Mouse (Mus musculus) liver, embryonic 16.5 days (tissue): ENCODE measurements around the gene Txlng. TPM values are rescaled to one million over a fixed set of nuclear protein-coding genes. Genes with fewer than 3 reads are reported as not detected.
"Not testable (repeated sequence)": the region's sequence is repeated elsewhere in the genome, so short reads cannot be mapped to it uniquely, and the experiment has no call there.

Experiments
- ATAC-seq: fragments of 200-750 bp; cut with Nextera tagmentation; 2 replicates; pipeline ENCODE4 v1.8.0; 2017; ENCODE audit warnings: low read depth, mild to moderate bottlenecking, moderate number of reproducible peaks, moderate library complexity
- H3K27ac ChIP-seq: fragments of 300-500 bp; sonication (generic); 2 replicates; pipeline ENCODE4 v1.5.1; 2014; ENCODE audit warnings: mild to moderate bottlenecking, low read length
- H3K27me3 ChIP-seq: fragments of 300-500 bp; sonication (generic); 2 replicates; pipeline ENCODE4 v1.6.1; 2014; ENCODE audit warnings: low read depth, low read length, mixed read lengths; ENCODE audit not compliant: control insufficient read depth, insufficient read depth
- H3K36me3 ChIP-seq: fragments of 300-500 bp; sonication (generic); 2 replicates; pipeline ENCODE4 v1.6.1; 2014; ENCODE audit warnings: mild to moderate bottlenecking; ENCODE audit not compliant: control insufficient read depth, insufficient read depth
- H3K4me1 ChIP-seq: fragments of 300-500 bp; sonication (generic); 2 replicates; pipeline ENCODE4 v1.6.1; 2014; ENCODE audit warnings: low read depth, low read length, mixed read lengths; ENCODE audit not compliant: control insufficient read depth
- H3K4me2 ChIP-seq: fragments of 300-500 bp; sonication (generic); 2 replicates; pipeline ENCODE4 v1.6.1; 2014; ENCODE audit warnings: low read depth, low read length, mixed read lengths
- H3K4me3 ChIP-seq: fragments of 300-500 bp; sonication (generic); 2 replicates; pipeline ENCODE4 v1.5.1; 2014; ENCODE audit warnings: low read depth, mild to moderate bottlenecking, low read length
- H3K9ac ChIP-seq: fragments of 300-500 bp; sonication (generic); 2 replicates; pipeline ENCODE4 v1.6.1; 2014; ENCODE audit warnings: low read depth, low read length
- H3K9me3 ChIP-seq: fragments of 300-500 bp; sonication (generic); replicated peaks from 2 replicates; pipeline ENCODE4 v1.6.1; 2016; ENCODE audit warnings: low read length; ENCODE audit not compliant: control insufficient read depth
- WGBS: fragments of 180-500 bp; shearing (Covaris S2); extraction: QIAGEN DNeasy Blood & Tissue Kit; methylation state at CpG from one replicate; pipeline ENCODE4 v1.1.7; 2014; ENCODE audit not compliant: insufficient replicate concordance; 5-methylcytosine and 5-hydroxymethylcytosine counted together
- polyA plus RNA-seq: library from polyadenylated mRNA; unstranded; fragments of >200 nt; fragmentation: Nextera tagmentation; extraction: Ambion mirVana; gene quantifications from 2 replicates; pipeline ENCODE4 v1.2.1, GENCODE M21; 2015

Txlng gene
- polyA plus RNA-seq, 1 experiment from 2014 or later, result 7.8 TPM

- H3K4me1 ChIP-seq, result no peaks in the 10 kb centered on the region; the same call in none of the 2 replicates
- no peaks in the 10 kb centered on the region for H3K36me3 ChIP-seq
- H3K9me3 ChIP-seq, result no peaks in the 10 kb centered on the region
- H3K4me3 ChIP-seq, result no peak overlapping the region
- no peak overlapping the region for H3K4me2 ChIP-seq
- no peak overlapping the region for H3K9ac ChIP-seq
- ATAC-seq, result no peak
- no peaks in the 10 kb centered on the region for H3K27me3 ChIP-seq
- WGBS, result 59% methylated on average over 3 of the region's 3 CpGs
- H3K27ac ChIP-seq, result no peak overlapping the region
These were observed 2.8 kb upstream of the Txlng start for GRCm38 (mm10) chrX:162832101-162832500.

- no peak for ATAC-seq
- H3K4me3 ChIP-seq, result no peak overlapping the region
- WGBS, result 21% methylated on average over 1 of the region's 1 CpGs
- no peaks in the 10 kb centered on the region for H3K9me3 ChIP-seq
- H3K36me3 ChIP-seq, result no peaks in the 10 kb centered on the region
- H3K4me1 ChIP-seq, result no peaks in the 10 kb centered on the region; the same call in none of the 2 replicates
- H3K27me3 ChIP-seq, result no peaks in the 10 kb centered on the region
- no peak overlapping the region for H3K4me2 ChIP-seq
- no peak overlapping the region for H3K27ac ChIP-seq
- H3K9ac ChIP-seq, result no peak overlapping the region
These were observed 2.3 kb upstream of the Txlng start for GRCm38 (mm10) chrX:162831542-162831941.

GRCm38 (mm10) chrX:162831036-162831435 lies 1.8 kb upstream of the Txlng start:
- WGBS, result 22% methylated on average over 1 of the region's 1 CpGs
- Histone ChIP-seq H3K9me3 (no peaks in the 10 kb centered on the region), H3K4me3 (no peak overlapping the region), H3K27ac (no peak overlapping the region), H3K9ac (no peak overlapping the region), H3K4me1 (no peaks in the 10 kb centered on the region; the same call in none of the 2 replicates), H3K27me3 (no peaks in the 10 kb centered on the region), H3K4me2 (no peak overlapping the region), H3K36me3 (no peaks in the 10 kb centered on the region)
- ATAC-seq, result no peak

- not testable (repeated sequence) for H3K27ac ChIP-seq, H3K4me1 ChIP-seq
These were observed 1.1 kb upstream of the Txlng start for GRCm38 (mm10) chrX:162830313-162830712.

GRCm38 (mm10) chrX:162829741-162830140 lies 487 bp upstream of the Txlng start:
- Histone ChIP-seq H3K27me3 (no peaks in the 10 kb centered on the region), H3K4me2 (peak overlapping the region; percentile 59), H3K4me3 (peak overlapping the region; percentile 72), H3K9me3 (no peaks in the 10 kb centered on the region), H3K36me3 (no peaks in the 10 kb centered on the region), H3K9ac (peak overlapping the region; percentile 51), H3K27ac (no peak overlapping the region; the same call in 1 of the 2 replicates), H3K4me1 (no peaks in the 10 kb centered on the region; the same call in none of the 2 replicates)
- 34% methylated on average over 5 of the region's 5 CpGs for WGBS
- no peak for ATAC-seq

More at GRCm38 (mm10) chrX:162830313-162830712, 1.1 kb upstream of the Txlng start:
- not testable (repeated sequence) for H3K4me3 ChIP-seq, ATAC-seq, H3K36me3 ChIP-seq, H3K27me3 ChIP-seq, H3K9ac ChIP-seq, H3K9me3 ChIP-seq
- 46% methylated on average over 2 of the region's 2 CpGs for WGBS
- H3K4me2 ChIP-seq, result peak overlapping the region; percentile 59; the same call in 1 of the 2 replicates

- no peaks in the 10 kb centered on the region for H3K9me3 ChIP-seq
- H3K4me2 ChIP-seq, result peak overlapping the region; percentile 79
- ATAC-seq, result no peak; the same call in 1 of the 2 replicates
- 33% methylated on average over 13 of the region's 20 CpGs for WGBS
- no peaks in the 10 kb centered on the region for H3K36me3 ChIP-seq
- peak overlapping the region; percentile 58 for H3K27ac ChIP-seq
- no peaks in the 10 kb centered on the region for H3K27me3 ChIP-seq
- peak overlapping the region; percentile 73 for H3K9ac ChIP-seq
- no peaks in the 10 kb centered on the region; the same call in none of the 2 replicates for H3K4me1 ChIP-seq
- H3K4me3 ChIP-seq, result peak overlapping the region; percentile 72
These were observed 471 bp downstream of the Txlng start for GRCm38 (mm10) chrX:162828783-162829182.

GRCm38 (mm10) chrX:162828016-162828415 lies 1.2 kb downstream of the Txlng start:
- ATAC-seq, result no peak
- peak overlapping the region; percentile 79 for H3K4me2 ChIP-seq
- no peaks in the 10 kb centered on the region; the same call in none of the 2 replicates for H3K4me1 ChIP-seq
- H3K9me3 ChIP-seq, result no peaks in the 10 kb centered on the region
- peak overlapping the region; percentile 73; the same call in 1 of the 2 replicates for H3K9ac ChIP-seq
- peak overlapping the region; percentile 72 for H3K4me3 ChIP-seq
- H3K36me3 ChIP-seq, result no peaks in the 10 kb centered on the region
- no peaks in the 10 kb centered on the region for H3K27me3 ChIP-seq
- 22% methylated on average over 6 of the region's 6 CpGs for WGBS
- no peak overlapping the region; the same call in 1 of the 2 replicates for H3K27ac ChIP-seq

- H3K4me1 ChIP-seq, result no peaks in the 10 kb centered on the region
- H3K9me3 ChIP-seq, result no peaks in the 10 kb centered on the region
- H3K4me2 ChIP-seq, result no peak overlapping the region
- no peaks in the 10 kb centered on the region; the same call in none of the 2 replicates for H3K36me3 ChIP-seq
- H3K9ac ChIP-seq, result no peak overlapping the region
- H3K27me3 ChIP-seq, result no peaks in the 10 kb centered on the region
- H3K4me3 ChIP-seq, result no peak overlapping the region
- H3K27ac ChIP-seq, result no peak overlapping the region
- ATAC-seq, result no peak
These were observed 28.9 kb downstream of the Txlng start for GRCm38 (mm10) chrX:162800371-162800770.

GRCm38 (mm10) chrX:162791392-162791791 lies 37.9 kb downstream of the Txlng start:
- not testable (repeated sequence) for H3K9me3 ChIP-seq, H3K4me3 ChIP-seq, H3K27ac ChIP-seq, H3K27me3 ChIP-seq, ATAC-seq, H3K4me1 ChIP-seq, H3K36me3 ChIP-seq, H3K9ac ChIP-seq, H3K4me2 ChIP-seq
- 59% methylated on average over 5 of the region's 5 CpGs for WGBS
